ENCODE assay signal across 7 mouse cellular contexts in genomic region chr11:103003210-103003609, GRCm38 (mm10). TPM values are rescaled to one million over a fixed set of nuclear protein-coding genes. Genes with fewer than 3 reads are reported as not detected.
DNase-seq lines count a peak whose midpoint lies in the region; ATAC-seq and TF ChIP-seq lines count a peak whose summit lies in the region.

No protein-coding gene starts in this region.

- no peaks in the 10 kb centered on the region for H3K9me3 ChIP-seq in kidney, embryonic 15.5 days (replicated peaks)
- H3K9me3 ChIP-seq in limb, embryonic 15.5 days: no peaks in the 10 kb centered on the region
- no peaks in the 10 kb centered on the region for H3K9me3 ChIP-seq in liver, embryonic 12.5 days (replicated peaks)

- H3K9ac ChIP-seq in kidney, embryonic 15.5 days: no peak overlapping the region
- no peak overlapping the region for H3K9ac ChIP-seq in limb, embryonic 15.5 days
- no peak overlapping the region for H3K9ac ChIP-seq in liver, embryonic 12.5 days

- peaks cover 16% of the 10 kb centered on the region for H3K4me1 ChIP-seq in kidney, embryonic 15.5 days
- H3K4me1 ChIP-seq in limb, embryonic 15.5 days: peaks cover 34% of the 10 kb centered on the region
- H3K4me1 ChIP-seq in small intestine, adult 2 months (ENCODE audit: control insufficient read depth, insufficient read depth, insufficient read length, low read length): peaks cover 2% of the 10 kb centered on the region; the same call in 1 of the 2 replicates
- peaks cover 52% of the 10 kb centered on the region for H3K4me1 ChIP-seq in liver, embryonic 12.5 days

- no peak for TF ChIP-seq POLR2A in small intestine, adult 2 months (IDR thresholded peaks at IDR 0.05; ENCODE audit: low read depth, low read length)

- WGBS in kidney, embryonic 15.5 days: 45% methylated on average over 5 of the region's 5 CpGs
- 34% methylated on average over 5 of the region's 5 CpGs for WGBS in limb, embryonic 15.5 days
- 25% methylated on average over 5 of the region's 5 CpGs for WGBS in small intestine, adult 2 months
- WGBS in liver, embryonic 12.5 days (ENCODE audit: insufficient replicate concordance): 59% methylated on average over 5 of the region's 5 CpGs

- peak; percentile 46 for DNase-seq in Muller cell, postnatal 12 days (ENCODE audit: inconsistent ontology term)
- DNase-seq in adrenal gland, postnatal 36 days: peak; percentile 78 to 87
- peak; percentile 84 for DNase-seq in gonadal fat pad, adult 2 months (ENCODE audit: low read depth)

- peaks cover 38% of the 10 kb centered on the region for H3K36me3 ChIP-seq in kidney, embryonic 15.5 days
- H3K36me3 ChIP-seq in limb, embryonic 15.5 days: peaks cover 27% of the 10 kb centered on the region
- H3K36me3 ChIP-seq in small intestine, adult 2 months (ENCODE audit: control insufficient read depth, insufficient read depth, low read length): peaks cover 6% of the 10 kb centered on the region; the same call in 1 of the 2 replicates
- H3K36me3 ChIP-seq in liver, embryonic 12.5 days: peaks cover 25% of the 10 kb centered on the region

- peak; percentile 76 for ATAC-seq in kidney, embryonic 15.5 days (replicated peaks; ENCODE audit: low FRiP score)
- peak; percentile 76 for ATAC-seq in limb, embryonic 15.5 days (ENCODE audit: insufficient number of reproducible peaks, low FRiP score, low TSS enrichment, low read depth)
- no peak for ATAC-seq in liver, embryonic 12.5 days

- H3K4me3 ChIP-seq in kidney, embryonic 15.5 days (replicated peaks): no peak overlapping the region
- no peak overlapping the region for H3K4me3 ChIP-seq in limb, embryonic 15.5 days
- H3K4me3 ChIP-seq in small intestine, adult 2 months (ENCODE audit: low read depth, low read length): no peak overlapping the region
- H3K4me3 ChIP-seq in liver, embryonic 12.5 days: no peak overlapping the region

- H3K27me3 ChIP-seq in kidney, embryonic 15.5 days: no peaks in the 10 kb centered on the region
- H3K27me3 ChIP-seq in limb, embryonic 15.5 days: no peaks in the 10 kb centered on the region
- H3K27me3 ChIP-seq in small intestine, adult 2 months (ENCODE audit: control insufficient read depth, insufficient read depth, low read length): no peaks in the 10 kb centered on the region
- no peaks in the 10 kb centered on the region for H3K27me3 ChIP-seq in liver, embryonic 12.5 days (replicated peaks)

- H3K27ac ChIP-seq in kidney, embryonic 15.5 days: peak overlapping the region; percentile 7; the same call in 1 of the 2 replicates
- peak overlapping the region; percentile 85 for H3K27ac ChIP-seq in limb, embryonic 15.5 days
- peak overlapping the region; percentile 49 for H3K27ac ChIP-seq in small intestine, adult 2 months (ENCODE audit: insufficient read depth, low read depth, low read length)
- no peak overlapping the region for H3K27ac ChIP-seq in liver, embryonic 12.5 days

- no peak overlapping the region for H3K4me2 ChIP-seq in kidney, embryonic 15.5 days
- H3K4me2 ChIP-seq in limb, embryonic 15.5 days: no peak overlapping the region
- H3K4me2 ChIP-seq in liver, embryonic 12.5 days: no peak overlapping the region

- no peak for TF ChIP-seq CTCF in small intestine, adult 2 months (IDR thresholded peaks at IDR 0.05; ENCODE audit: extremely low read depth, insufficient read length, insufficient replicate concordance, low read depth, low read length)

RNA-seq across cellular contexts. Expression of gene Nmt1, which starts 24.8 kb away (rescaled TPM):
- 100 to 1,000 TPM; 100 to 114 TPM for total RNA-seq in adrenal gland, postnatal 36 days (2021)
- polyA plus RNA-seq in gonadal fat pad, adult 2 months (2012; rRNA removed): 43.3 and 60.0 TPM in 2 replicates
- polyA plus RNA-seq in kidney, embryonic 15.5 days (2015; fragmentation: Nextera tagmentation; extraction: Ambion mirVana): 59.2 and 63.2 TPM in 2 replicates
- 47.6 and 54.0 TPM in 2 replicates for polyA plus RNA-seq in limb, embryonic 15.5 days (2015; fragmentation: Nextera tagmentation; extraction: Ambion mirVana)
- 16.8 and 34.1 TPM in 2 replicates for polyA plus RNA-seq in small intestine, adult 2 months (2012; rRNA removed)
- 47.9 and 54.8 TPM in 2 replicates for polyA plus RNA-seq in liver, embryonic 12.5 days (2016; fragmentation: Nextera tagmentation; extraction: Ambion mirVana)

RNA-seq across cellular contexts. Expression of gene Dcakd, which starts 24.9 kb away (rescaled TPM):
- total RNA-seq in adrenal gland, postnatal 36 days (2021): 10 to 100 TPM; 65.4 to 66.8 TPM
- 58.6 and 61.1 TPM in 2 replicates for polyA plus RNA-seq in gonadal fat pad, adult 2 months (2012; rRNA removed)
- 165 and 187 TPM in 2 replicates for polyA plus RNA-seq in kidney, embryonic 15.5 days (2015; fragmentation: Nextera tagmentation; extraction: Ambion mirVana)
- 129 and 136 TPM in 2 replicates for polyA plus RNA-seq in limb, embryonic 15.5 days (2015; fragmentation: Nextera tagmentation; extraction: Ambion mirVana)
- 29.3 and 57.7 TPM in 2 replicates for polyA plus RNA-seq in small intestine, adult 2 months (2012; rRNA removed)
- polyA plus RNA-seq in liver, embryonic 12.5 days (2016; fragmentation: Nextera tagmentation; extraction: Ambion mirVana): 41.0 and 41.7 TPM in 2 replicates

RNA-seq across cellular contexts. Expression of gene C1ql1, which starts 56.7 kb away (rescaled TPM):
- total RNA-seq in adrenal gland, postnatal 36 days (2021): 10 to 100 TPM; 32.8 to 40.4 TPM
- 0.27 and 0.36 TPM in 2 replicates for polyA plus RNA-seq in gonadal fat pad, adult 2 months (2012; rRNA removed)
- polyA plus RNA-seq in kidney, embryonic 15.5 days (2015; fragmentation: Nextera tagmentation; extraction: Ambion mirVana): 3.7 and 4.2 TPM in 2 replicates
- polyA plus RNA-seq in limb, embryonic 15.5 days (2015; fragmentation: Nextera tagmentation; extraction: Ambion mirVana): 0.81 and 1.2 TPM in 2 replicates
- 0.29 and 0.70 TPM in 2 replicates for polyA plus RNA-seq in small intestine, adult 2 months (2012; rRNA removed)
- polyA plus RNA-seq in liver, embryonic 12.5 days (2016; fragmentation: Nextera tagmentation; extraction: Ambion mirVana): 0.72 and 0.75 TPM in 2 replicates
